Mouse (Mus musculus) MEL (cell line): ENCODE data around the gene Rtn2. TPM values are rescaled to one million over a fixed set of nuclear protein-coding genes. Genes with fewer than 3 reads are reported as not detected.

Experiments
- DNase-seq: peaks from one replicate; pipeline ENCODE4 v3.0.0; 2011; ENCODE audit warnings: low read depth, low spot score
- H3K27ac ChIP-seq: 2 replicates; pipeline ENCODE4 v1.5.1; 2012; ENCODE audit warnings: low read depth, mild to moderate bottlenecking, control low read depth, low read length, moderate library complexity; ENCODE audit not compliant: control insufficient read depth
- H3K27me3 ChIP-seq, 2 experiments: fragments of 150-350 bp in 1 of 2; sonication (generic) in 1 of 2; 2 replicates each; pipeline ENCODE4 v1.6.1; 2012; ENCODE audit warnings: low read length in 2 of 2, mild to moderate bottlenecking in 2 of 2, improper control_type of control experiment in 1 of 2, moderate library complexity in 1 of 2; ENCODE audit not compliant: insufficient read depth in 2 of 2, control insufficient read depth in 1 of 2
- H3K36me3 ChIP-seq, 2 experiments: 2 replicates each; pipeline ENCODE4 v1.6.1; 2012 to 2014; ENCODE audit warnings: low read length in 2 of 2, improper control_type of control experiment in 1 of 2, inconsistent platforms in 1 of 2, mild to moderate bottlenecking in 1 of 2; ENCODE audit not compliant: insufficient read depth in 2 of 2, control insufficient read depth in 1 of 2
- H3K4me1 ChIP-seq, 2 experiments: fragments of 150-350 bp in 1 of 2; sonication (generic) in 1 of 2; 2 replicates each; pipeline ENCODE4 v1.6.1; 2012; ENCODE audit warnings: low read length in 2 of 2, improper control_type of control experiment in 1 of 2, mild to moderate bottlenecking in 1 of 2; ENCODE audit not compliant: insufficient read depth in 2 of 2, control insufficient read depth in 1 of 2
- H3K4me3 ChIP-seq, 2 experiments: fragments of 150-350 bp in 1 of 2; sonication (generic) in 1 of 2; 2 replicates each; pipeline ENCODE4 v1.5.1; 2012; ENCODE audit warnings: low read depth in 2 of 2, low read length in 2 of 2, mild to moderate bottlenecking in 2 of 2, moderate library complexity in 2 of 2, control low read depth in 1 of 2, improper control_type of control experiment in 1 of 2; ENCODE audit not compliant: control insufficient read depth in 1 of 2, insufficient read depth in 1 of 2
- H3K79me2 ChIP-seq: 2 replicates; pipeline ENCODE4 v1.6.1; 2012; ENCODE audit warnings: mild to moderate bottlenecking, low read length, moderate library complexity; ENCODE audit not compliant: control insufficient read depth, poor library complexity, insufficient read depth
- H3K9ac ChIP-seq: 2 replicates; pipeline ENCODE4 v1.6.1; 2012; ENCODE audit warnings: low read depth, mild to moderate bottlenecking, control low read depth, low read length, moderate library complexity; ENCODE audit not compliant: control insufficient read depth, poor library complexity, severe bottlenecking
- H3K9me3 ChIP-seq: fragments of 150-350 bp; sonication (generic); replicated peaks from 2 replicates; pipeline ENCODE4 v1.6.1; 2012; ENCODE audit warnings: mild to moderate bottlenecking, low read length, improper control_type of control experiment, moderate library complexity; ENCODE audit not compliant: insufficient read depth
- CHD1 ChIP-seq: IDR thresholded peaks from 2 replicates; pipeline ENCODE4 v1.6.1; 2012; ENCODE audit warnings: low read depth, mild to moderate bottlenecking, inconsistent platforms, low read length, improper control_type of control experiment
- CHD2 ChIP-seq: IDR thresholded peaks from 2 replicates; pipeline ENCODE4 v1.6.1; 2011; ENCODE audit warnings: low read length, improper control_type of control experiment
- ELF1 ChIP-seq: IDR thresholded peaks from 2 replicates; pipeline ENCODE4 v1.6.1; 2014; ENCODE audit warnings: low read depth, mild to moderate bottlenecking, inconsistent platforms, low read length, improper control_type of control experiment, moderate library complexity
- GABPA ChIP-seq: IDR thresholded peaks from 2 replicates; pipeline ENCODE4 v1.6.1; 2012; ENCODE audit warnings: low read depth, mild to moderate bottlenecking, inconsistent platforms, low read length, improper control_type of control experiment, moderate library complexity
- GATA1 ChIP-seq: IDR thresholded peaks from 2 replicates; pipeline ENCODE4 v1.6.1; 2011; ENCODE audit warnings: low read depth, low read length, improper control_type of control experiment
- HCFC1 ChIP-seq: IDR thresholded peaks from 2 replicates; pipeline ENCODE4 v1.6.1; 2012; ENCODE audit warnings: low read depth, mild to moderate bottlenecking, inconsistent platforms, low read length, improper control_type of control experiment, moderate library complexity
- KAT2A ChIP-seq: conservative IDR thresholded peaks from 2 replicates; pipeline ENCODE4 v1.6.1; 2012; ENCODE audit warnings: low read depth, low read length, improper control_type of control experiment, inconsistent platforms
- MAFK ChIP-seq: IDR thresholded peaks from 2 replicates; pipeline ENCODE4 v1.6.1; 2011; ENCODE audit warnings: low read depth, mild to moderate bottlenecking, low read length, improper control_type of control experiment, borderline replicate concordance
- MAX ChIP-seq: IDR thresholded peaks from 2 replicates; pipeline ENCODE4 v1.6.1; 2011; ENCODE audit warnings: low read length, improper control_type of control experiment
- MXI1 ChIP-seq: IDR thresholded peaks from 2 replicates; pipeline ENCODE4 v1.6.1; 2011; ENCODE audit warnings: mild to moderate bottlenecking, low read depth, low read length, improper control_type of control experiment
- NELFE ChIP-seq: IDR thresholded peaks from 2 replicates; pipeline ENCODE4 v1.6.1; 2011; ENCODE audit warnings: low read depth, low read length, improper control_type of control experiment
- NRF1 ChIP-seq: IDR thresholded peaks from 2 replicates; pipeline ENCODE4 v1.6.1; 2014; ENCODE audit warnings: low read depth, mild to moderate bottlenecking, inconsistent platforms, low read length, improper control_type of control experiment, moderate library complexity; ENCODE audit not compliant: poor library complexity, insufficient read depth, severe bottlenecking
- POLR2A ChIP-seq, 2 experiments: IDR thresholded peaks; 2 replicates each; pipeline ENCODE4 v1.6.1; 2011 to 2012; ENCODE audit warnings: low read length in 2 of 2, mild to moderate bottlenecking in 2 of 2, control low read depth in 1 of 2, improper control_type of control experiment in 1 of 2, low read depth in 1 of 2, moderate library complexity in 1 of 2; ENCODE audit not compliant: control insufficient read depth in 1 of 2, insufficient read depth in 1 of 2, poor library complexity in 1 of 2
- SIN3A ChIP-seq: IDR thresholded peaks from 2 replicates; pipeline ENCODE4 v1.6.1; 2012; ENCODE audit warnings: low read length, improper control_type of control experiment, inconsistent platforms
- USF1 ChIP-seq: IDR thresholded peaks from 2 replicates; pipeline ENCODE4 v1.6.1; 2014; ENCODE audit warnings: low read depth, mild to moderate bottlenecking, inconsistent platforms, low read length, improper control_type of control experiment, moderate library complexity
- USF2 ChIP-seq, 2 experiments: IDR thresholded peaks; 2 replicates each; pipeline ENCODE4 v1.6.1; 2011 to 2012; ENCODE audit warnings: improper control_type of control experiment in 2 of 2, low read length in 2 of 2, borderline replicate concordance in 1 of 2, inconsistent platforms in 1 of 2, low read depth in 1 of 2, mild to moderate bottlenecking in 1 of 2; ENCODE audit not compliant: insufficient read depth in 1 of 2
- ZC3H11A ChIP-seq: IDR thresholded peaks from 2 replicates; pipeline ENCODE4 v1.6.1; 2012; ENCODE audit warnings: low read depth, mild to moderate bottlenecking, inconsistent platforms, low read length, improper control_type of control experiment
- ZKSCAN1 ChIP-seq: IDR thresholded peaks from 2 replicates; pipeline ENCODE4 v1.6.1; 2012; ENCODE audit warnings: low read depth, mild to moderate bottlenecking, inconsistent platforms, low read length, improper control_type of control experiment, moderate library complexity
- polyA plus RNA-seq, 2 experiments: library from polyadenylated mRNA; stranded (reverse) in 1 of 2; unstranded in 1 of 2; fragments of >175 nt in 1 of 2; fragments of >200 nt in 1 of 2; gene quantifications; 2 replicates each; pipeline versions ENCODE4 v1.2.1 to v1.2.4; 2012; ENCODE audit warnings: low replicate concordance in 2 of 2, low read depth in 1 of 2; ENCODE audit not compliant: insufficient read length in 2 of 2, insufficient read depth in 1 of 2, missing spikeins in 1 of 2
- total RNA-seq: library from RNA; depleted of rRNA; stranded (reverse); fragments of 300-350 nt; gene quantifications from 2 replicates; pipeline ENCODE4 v1.2.3, GENCODE M21; 2012

Gene Rtn2
- total and polyA plus RNA-seq, 3 experiments = 0.27 to 1.4 TPM; not detected in 1

DNA sequence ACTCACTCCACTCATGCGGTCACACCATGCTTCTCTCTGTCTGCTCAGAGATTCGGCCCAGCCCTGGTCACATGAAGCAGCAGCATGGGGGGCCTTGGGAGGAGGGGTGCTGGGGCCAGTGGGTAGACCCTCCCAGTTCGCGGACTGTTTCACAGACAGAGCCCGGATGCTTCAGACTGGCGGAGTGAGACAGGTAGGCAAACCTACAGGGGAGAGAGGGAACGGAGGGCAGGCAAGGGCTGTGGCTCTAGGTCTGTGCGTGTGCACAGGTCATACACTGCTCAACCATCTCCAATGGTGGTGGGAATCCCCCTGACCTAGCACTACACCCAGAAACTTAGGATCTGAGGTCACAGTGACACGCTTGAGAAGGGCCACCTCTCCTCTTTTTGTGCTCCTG, 37.0 kb downstream of the Rtn2 start:
- Histone ChIP-seq H3K27ac (no peak overlapping the region), H3K27me3 (peaks cover under 1 to 2% of the 10 kb centered on the region in 2 experiments; a peak in 2 of 4 replicates), H3K36me3 (no peaks in the 10 kb centered on the region), H3K4me3 (peak overlapping the region in 1 of 2 experiments; percentile 66; a peak in 2 of 4 replicates), H3K4me1 (peaks cover 0 to 25% of the 10 kb centered on the region in 2 experiments; a peak in 2 of 4 replicates), H3K9me3 (no peaks in the 10 kb centered on the region), H3K79me2 (no peaks in the 10 kb centered on the region), H3K9ac (peak overlapping the region; percentile 52)
- TF ChIP-seq SIN3A (no peak), POLR2A (IDR thresholded peaks at IDR 0.05; ENCODE audit: control insufficient read depth in 1 of 2, insufficient read depth in 1 of 2, low read depth in 1 of 2, low read length in 2 of 2, poor library complexity in 1 of 2) (no peak)
- DNase-seq = no peak

- peak; percentile 95 for DNase-seq
- peaks cover 0 to 25% of the 10 kb centered on the region in 2 experiments; a peak in 2 of 4 replicates for H3K4me1 ChIP-seq
- no peak overlapping the region for H3K27ac ChIP-seq
- peak overlapping the region; percentile 52 for H3K9ac ChIP-seq
- H3K9me3 ChIP-seq = no peaks in the 10 kb centered on the region
- H3K36me3 ChIP-seq = no peaks in the 10 kb centered on the region
- H3K27me3 ChIP-seq = peaks cover 0 to 2% of the 10 kb centered on the region in 2 experiments; a peak in 1 of 4 replicates
- peak overlapping the region in 1 of 2 experiments; percentile 66; a peak in 3 of 4 replicates for H3K4me3 ChIP-seq
- H3K79me2 ChIP-seq = no peaks in the 10 kb centered on the region
- TF ChIP-seq USF2 (IDR thresholded peaks at IDR 0.05; ENCODE audit: borderline replicate concordance in 1 of 2, insufficient read depth in 1 of 2, low read depth in 1 of 2, low read length in 2 of 2) (no peak), HCFC1 (peak; percentile 66; the same call in 1 of the 2 replicates), MXI1 (peak; percentile 90; the same call in 1 of the 2 replicates), POLR2A (IDR thresholded peaks at IDR 0.05; ENCODE audit: control insufficient read depth in 1 of 2, insufficient read depth in 1 of 2, low read depth in 1 of 2, low read length in 2 of 2, poor library complexity in 1 of 2) (no peak), ELF1 (peak; percentile 32; the same call in 1 of the 2 replicates), SIN3A (peak; percentile 96)
Measured at GRCm38 (mm10) chr7:19319906-19320305, 37.5 kb downstream of the Rtn2 start.

DNA sequence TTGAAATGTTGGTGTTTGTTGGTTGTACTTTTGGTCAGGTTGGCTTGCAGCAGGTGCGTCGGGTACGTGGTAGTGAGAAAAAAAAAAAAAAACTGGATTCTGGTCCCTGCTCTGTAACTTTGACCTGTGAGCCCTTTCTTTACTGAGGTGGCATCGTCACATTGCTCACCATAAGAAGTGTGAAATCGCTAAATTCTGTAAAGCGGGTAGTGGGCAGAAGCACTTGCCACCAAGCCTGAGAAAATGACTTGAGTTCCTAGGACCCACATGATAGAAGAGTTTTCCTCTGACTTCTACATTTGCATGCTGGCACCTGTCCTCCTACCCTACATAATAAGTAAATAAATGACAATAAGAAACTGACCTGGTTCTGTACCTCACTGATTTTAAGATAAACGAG, 38.2 kb downstream of the Rtn2 start:
- Histone ChIP-seq H3K4me3 (no peak overlapping the region), H3K9me3 (no peaks in the 10 kb centered on the region), H3K4me1 (peaks cover 4 to 32% of the 10 kb centered on the region in 2 experiments), H3K79me2 (no peaks in the 10 kb centered on the region), H3K9ac (no peak overlapping the region), H3K27ac (no peak overlapping the region), H3K36me3 (peaks cover 0 to 5% of the 10 kb centered on the region in 2 experiments; a peak in 2 of 4 replicates), H3K27me3 (peaks cover 0 to 2% of the 10 kb centered on the region in 2 experiments; a peak in 1 of 4 replicates)
- TF ChIP-seq ZKSCAN1 (no peak), ZC3H11A (no peak), MAFK (no peak), ELF1 (no peak), GATA1 (no peak), MXI1 (no peak), NELFE (no peak), CHD1 (no peak), KAT2A (no peak), GABPA (no peak), CHD2 (no peak), NRF1 (no peak), USF1 (no peak), MAX (no peak), SIN3A (no peak)
- DNase-seq = no peak
